Mouse (Mus musculus) T-helper 1 cell (primary cell): ENCODE data around the gene Letmd1.
"Not testable (repeated sequence)": the region's sequence is repeated elsewhere in the genome, so short reads cannot be mapped to it uniquely, and the experiment has no call there.

Experiments used
- in situ Hi-C: fragments of 300-600 bp; cut with MboI, MseI; formaldehyde crosslinking; loops from one replicate; pipeline ENCODE4 v1.15.1; 2025; ENCODE audit warnings: high pct_unique_total_duplicates

The Letmd1 gene

GRCm38 (mm10) chr15:100451245-100451644, 17.6 kb upstream of the Letmd1 start:
- in situ Hi-C loops: loop anchor here (10.0 kb wide), 1 partner anchor 106 kb away; no protein-coding TSS in a partner anchor

- in situ Hi-C loops: loop anchor here (10.0 kb wide), 1 partner anchor 108 kb away; no protein-coding TSS in a partner anchor
Measured at GRCm38 (mm10) chr15:100452486-100452885, 16.3 kb upstream of the Letmd1 start.

GRCm38 (mm10) chr15:100456356-100456991, 12.3 kb upstream of the Letmd1 start:
- in situ Hi-C loops: loop anchor here (10.0 kb wide), 1 partner anchor 112 kb away; no protein-coding TSS in a partner anchor

GRCm38 (mm10) chr15:100457340-100457739, 11.5 kb upstream of the Letmd1 start:
- in situ Hi-C loops: loop anchor here (10.0 kb wide), 1 partner anchor 113 kb away; no protein-coding TSS in a partner anchor

GRCm38 (mm10) chr15:100458055-100458454, 10.8 kb upstream of the Letmd1 start:
- in situ Hi-C loops: loop anchor here (10.0 kb wide), 1 partner anchor 113 kb away; no protein-coding TSS in a partner anchor

GRCm38 (mm10) chr15:100460942-100461341, 7.9 kb upstream of the Letmd1 start:
- in situ Hi-C loops: loop anchor here (5.0 kb wide), 2 partner anchors 151 to 221 kb away; no protein-coding TSS in a partner anchor

GRCm38 (mm10) chr15:100461646-100462045, 7.2 kb upstream of the Letmd1 start:
- in situ Hi-C loops: loop anchor here (5.0 kb wide), 2 partner anchors 151 to 221 kb away; no protein-coding TSS in a partner anchor

- in situ Hi-C loops: loop anchor here (5.0 kb wide), 2 partner anchors 150 to 220 kb away; no protein-coding TSS in a partner anchor
Measured at GRCm38 (mm10) chr15:100462086-100462485, 6.7 kb upstream of the Letmd1 start.

- in situ Hi-C loops: loop anchor here (5.0 kb wide), 2 partner anchors 149 to 219 kb away; no protein-coding TSS in a partner anchor
Measured at GRCm38 (mm10) chr15:100463712-100464111, 5.1 kb upstream of the Letmd1 start.

- in situ Hi-C loops: no loop called here
Measured at GRCm38 (mm10) chr15:100465432-100465831, 3.4 kb upstream of the Letmd1 start.

- in situ Hi-C loops: no loop called here
Measured at GRCm38 (mm10) chr15:100467738-100468137, 1.1 kb upstream of the Letmd1 start.

GRCm38 (mm10) chr15:100469189-100469545, 344 bp downstream of the Letmd1 start:
- in situ Hi-C loops: no loop called here

GRCm38 (mm10) chr15:100470037-100470436, 1.2 kb downstream of the Letmd1 start:
- in situ Hi-C loops: no loop called here

- in situ Hi-C loops: no loop called here
Measured at GRCm38 (mm10) chr15:100473926-100474503, 5.2 kb downstream of the Letmd1 start.

GRCm38 (mm10) chr15:100478351-100478750, 9.5 kb downstream of the Letmd1 start:
- in situ Hi-C loops: no loop called here

GRCm38 (mm10) chr15:100478925-100479324, 10.1 kb downstream of the Letmd1 start:
- in situ Hi-C loops: no loop called here

- in situ Hi-C loops: no loop called here
Measured at GRCm38 (mm10) chr15:100485576-100485975, 16.8 kb downstream of the Letmd1 start.

GRCm38 (mm10) chr15:100486450-100486849, 17.6 kb downstream of the Letmd1 start:
- in situ Hi-C loops: no loop called here

GRCm38 (mm10) chr15:100487050-100487449, 18.2 kb downstream of the Letmd1 start:
- in situ Hi-C loops: no loop called here

GRCm38 (mm10) chr15:100488297-100488696, 19.5 kb downstream of the Letmd1 start:
- in situ Hi-C loops: not testable (repeated sequence)

- in situ Hi-C loops: no loop called here
Measured at GRCm38 (mm10) chr15:100489263-100489662, 20.4 kb downstream of the Letmd1 start.

- in situ Hi-C loops: no loop called here
Measured at GRCm38 (mm10) chr15:100491966-100492365, 23.1 kb downstream of the Letmd1 start.

- in situ Hi-C loops: no loop called here
Measured at GRCm38 (mm10) chr15:100494647-100495046, 25.8 kb downstream of the Letmd1 start.
